In genomic region chr15:27680997-27681396, GRCm38 (mm10) we compare ENCODE assay signal across 8 mouse cellular contexts. TPM values are rescaled to one million over a fixed set of nuclear protein-coding genes. Genes with fewer than 3 reads are reported as not detected.
A peak's percentile ranks its signal among the peaks of the same experiment; 100 is the strongest.
DNase-seq lines count a peak whose midpoint lies in the region; ATAC-seq and TF ChIP-seq lines count a peak whose summit lies in the region.

No protein-coding gene starts in this region.

- H3K4me2 ChIP-seq in heart, embryonic 11.5 days = peak overlapping the region; percentile 95
- H3K4me2 ChIP-seq in heart, embryonic 16.5 days (ENCODE audit: low read depth, low read length) = peak overlapping the region; percentile 90
- H3K4me2 ChIP-seq in liver, postnatal 0 days (ENCODE audit: low read depth, low read length) = peak overlapping the region; percentile 95
- peak overlapping the region; percentile 84 for H3K4me2 ChIP-seq in stomach, embryonic 14.5 days (replicated peaks; ENCODE audit: low read depth, low read length)

- H3K4me1 ChIP-seq in heart, embryonic 11.5 days (ENCODE audit: control insufficient read depth, insufficient read depth, low read length) = peaks cover 2% of the 10 kb centered on the region; the same call in 1 of the 2 replicates
- H3K4me1 ChIP-seq in ES-E14 (ENCODE audit: control insufficient read depth in 2 of 2, insufficient read depth in 2 of 2, low read length in 2 of 2, poor library complexity in 1 of 2) = no peaks in the 10 kb centered on the region; a peak in 1 of 4 replicates
- H3K4me1 ChIP-seq in heart, embryonic 16.5 days (ENCODE audit: control insufficient read depth, insufficient read depth, low read length) = 0 out of 2 replicates have a peak, but pooled peaks cover 2% of the 10 kb centered on the region
- peaks cover 8% of the 10 kb centered on the region for H3K4me1 ChIP-seq in liver, postnatal 0 days (ENCODE audit: insufficient read depth)
- H3K4me1 ChIP-seq in stomach, embryonic 14.5 days (ENCODE audit: control insufficient read depth, insufficient read depth, low read length) = 0 out of 2 replicates have a peak, but pooled peaks cover 4% of the 10 kb centered on the region

- peak overlapping the region; percentile 76 for H3K9ac ChIP-seq in heart, embryonic 11.5 days (ENCODE audit: low read depth, low read length)
- H3K9ac ChIP-seq in ES-E14 (ENCODE audit: insufficient read depth, low read depth, low read length, poor library complexity, severe bottlenecking) = peak overlapping the region; percentile 71
- peak overlapping the region; percentile 78 for H3K9ac ChIP-seq in heart, embryonic 16.5 days (ENCODE audit: low read length)
- peak overlapping the region; percentile 58 for H3K9ac ChIP-seq in liver, postnatal 0 days (replicated peaks)
- peak overlapping the region; percentile 49 for H3K9ac ChIP-seq in stomach, embryonic 14.5 days (replicated peaks; ENCODE audit: low read depth, low read length)

- no peak for DNase-seq in heart, postnatal 25 days (ENCODE audit: low spot score)
- no peak for DNase-seq in ES-E14 (ENCODE audit: low read depth, low spot score)
- no peak for DNase-seq in liver, postnatal 0 days
- no peak for DNase-seq in adrenal gland, adult 18-20 months (ENCODE audit: low spot score in 2 of 2)
- DNase-seq in kidney, adult 11 months = no peak

- peaks cover 14% of the 10 kb centered on the region for H3K27me3 ChIP-seq in heart, embryonic 11.5 days (ENCODE audit: control insufficient read depth, insufficient read depth, low read length)
- peaks cover 9% of the 10 kb centered on the region for H3K27me3 ChIP-seq in heart, embryonic 16.5 days (ENCODE audit: control insufficient read depth, insufficient read depth, low read length)
- H3K27me3 ChIP-seq in liver, postnatal 0 days (ENCODE audit: insufficient read depth, low read length) = peaks cover 3% of the 10 kb centered on the region; the same call in 1 of the 2 replicates
- no peaks in the 10 kb centered on the region for H3K27me3 ChIP-seq in stomach, embryonic 14.5 days (ENCODE audit: control insufficient read depth, insufficient read depth, low read length)

- in situ Hi-C loops in ES-E14 (cut with MboI; ENCODE audit: low sequenced_read_pairs in 2 of 2, unreplicated experiment in 2 of 2) = no loop called here

- H3K27ac ChIP-seq in heart, embryonic 11.5 days (ENCODE audit: low read depth, low read length) = no peak overlapping the region
- no peak overlapping the region for H3K27ac ChIP-seq in ES-E14 (ENCODE audit: insufficient read depth, low read depth, low read length, poor library complexity, severe bottlenecking)
- H3K27ac ChIP-seq in heart, embryonic 16.5 days (ENCODE audit: low read length) = no peak overlapping the region
- peak overlapping the region; percentile 23; the same call in 1 of the 2 replicates for H3K27ac ChIP-seq in liver, postnatal 0 days (ENCODE audit: low read depth)
- H3K27ac ChIP-seq in stomach, embryonic 14.5 days (ENCODE audit: low read length) = no peak overlapping the region

- intact Hi-C loops in heart, postnatal 25 days (cut with DNase I) = no loop called here

- ATAC-seq in heart, embryonic 11.5 days (replicated peaks; ENCODE audit: insufficient number of reproducible peaks, low FRiP score, low TSS enrichment) = no peak; the same call in 1 of the 2 replicates
- peak; percentile 20 for ATAC-seq in heart, embryonic 16.5 days (replicated peaks; ENCODE audit: extremely low read depth, insufficient read depth, low FRiP score)
- peak; percentile 28 for ATAC-seq in liver, postnatal 0 days
- ATAC-seq in stomach, embryonic 14.5 days (ENCODE audit: insufficient number of reproducible peaks, insufficient read depth, low FRiP score, low read depth) = no peak

- no peaks in the 10 kb centered on the region for H3K36me3 ChIP-seq in heart, embryonic 11.5 days (ENCODE audit: control insufficient read depth, insufficient read depth, low read length)
- no peaks in the 10 kb centered on the region for H3K36me3 ChIP-seq in ES-E14 (ENCODE audit: control insufficient read depth, insufficient read depth, low read length, poor library complexity, severe bottlenecking)
- H3K36me3 ChIP-seq in heart, embryonic 16.5 days (ENCODE audit: control insufficient read depth, insufficient read depth) = no peaks in the 10 kb centered on the region
- no peaks in the 10 kb centered on the region for H3K36me3 ChIP-seq in liver, postnatal 0 days (replicated peaks; ENCODE audit: insufficient read depth, low read length)
- no peaks in the 10 kb centered on the region for H3K36me3 ChIP-seq in stomach, embryonic 14.5 days (ENCODE audit: control insufficient read depth, insufficient read depth, low read length)

- WGBS in heart, embryonic 11.5 days (ENCODE audit: insufficient replicate concordance) = 3% methylated on average over 28 of the region's 28 CpGs
- WGBS in heart, embryonic 16.5 days = 2% methylated on average over 28 of the region's 28 CpGs
- 2% methylated on average over 27 of the region's 28 CpGs for WGBS in liver, postnatal 0 days (ENCODE audit: insufficient replicate concordance)
- 3% methylated on average over 28 of the region's 28 CpGs for WGBS in stomach, embryonic 14.5 days

- no peaks in the 10 kb centered on the region for H3K9me3 ChIP-seq in heart, embryonic 11.5 days (replicated peaks; ENCODE audit: control insufficient read depth, low read length)
- H3K9me3 ChIP-seq in ES-E14 (ENCODE audit: control insufficient read depth, insufficient read depth, low read depth, low read length) = no peaks in the 10 kb centered on the region
- H3K9me3 ChIP-seq in heart, embryonic 16.5 days (replicated peaks; ENCODE audit: control insufficient read depth, low read length) = no peaks in the 10 kb centered on the region
- H3K9me3 ChIP-seq in liver, postnatal 0 days (ENCODE audit: low read length) = no peaks in the 10 kb centered on the region
- no peaks in the 10 kb centered on the region for H3K9me3 ChIP-seq in stomach, embryonic 14.5 days (ENCODE audit: control insufficient read depth, low read depth, low read length)

- TF ChIP-seq EP300 in liver, postnatal 0 days (IDR thresholded peaks at IDR 0.05; ENCODE audit: low read depth) = no peak

- TF ChIP-seq CTCF in liver, postnatal 0 days (IDR thresholded peaks at IDR 0.05; ENCODE audit: low read depth) = no peak

- H3K4me3 ChIP-seq in heart, embryonic 11.5 days (ENCODE audit: low read depth, low read length) = peak overlapping the region; percentile 72
- H3K4me3 ChIP-seq in ES-E14 (ENCODE audit: insufficient read depth in 1 of 2, low read depth in 1 of 2, low read length in 2 of 2, poor library complexity in 1 of 2, severe bottlenecking in 1 of 2) = peak overlapping the region; percentile 59 to 78
- H3K4me3 ChIP-seq in heart, embryonic 16.5 days (ENCODE audit: low read length) = peak overlapping the region; percentile 81
- H3K4me3 ChIP-seq in liver, postnatal 0 days (ENCODE audit: low read depth, low read length) = peak overlapping the region; percentile 60
- H3K4me3 ChIP-seq in stomach, embryonic 14.5 days (ENCODE audit: low read depth, low read length) = peak overlapping the region; percentile 58

TF ChIP-seq in ES-E14, 5 proteins besides CTCF, POLR2A, EP300 and RAD21:
- TF ChIP-seq HCFC1 (IDR thresholded peaks at IDR 0.05; ENCODE audit: borderline replicate concordance, insufficient read depth, low read length) (no peak), MAFK (IDR thresholded peaks at IDR 0.05; ENCODE audit: insufficient read depth, low read depth, low read length) (no peak), CHD2 (IDR thresholded peaks at IDR 0.05; ENCODE audit: low read depth, low read length) (no peak), ZC3H11A (IDR thresholded peaks at IDR 0.05; ENCODE audit: borderline replicate concordance, low read depth, low read length) (no peak), ZNF384 (IDR thresholded peaks at IDR 0.05; ENCODE audit: low read depth, low read length) (no peak)

RNA-seq across cellular contexts. Expression of gene Otulinl, which starts 0.4 kb away (rescaled TPM):
- 3.5 and 5.4 TPM in 2 replicates for polyA plus RNA-seq in heart, embryonic 11.5 days (2014; fragmentation: Nextera tagmentation; extraction: Ambion mirVana)
- 1 to 10 TPM; 2.7 to 3.6 TPM for total RNA-seq in heart, postnatal 25 days (2021)
- 1.7 and 2.6 TPM in 2 replicates for total RNA-seq in ES-E14 (2012; rRNA removed)
- polyA plus RNA-seq in heart, embryonic 16.5 days (2015; fragmentation: Nextera tagmentation; extraction: Ambion mirVana) = 7.3 and 7.6 TPM in 2 replicates
- polyA plus RNA-seq in liver, postnatal 0 days (2015; fragmentation: Nextera tagmentation; extraction: Ambion mirVana) = 12.3 and 13.7 TPM in 2 replicates
- polyA plus RNA-seq in stomach, embryonic 14.5 days (2014; fragmentation: Nextera tagmentation; extraction: Ambion mirVana) = 13.2 and 18.1 TPM in 2 replicates
- 1 to 10 TPM; 5.6 to 7.7 TPM for total RNA-seq in adrenal gland, adult 18-20 months (2021)

RNA-seq across cellular contexts. Expression of gene Otulin, which starts 50.5 kb away (rescaled TPM):
- polyA plus RNA-seq in heart, embryonic 11.5 days (2014; fragmentation: Nextera tagmentation; extraction: Ambion mirVana) = 26.7 and 27.2 TPM in 2 replicates
- total RNA-seq in heart, postnatal 25 days (2021) = 10 to 100 TPM; 22.4 to 26.8 TPM
- total RNA-seq in ES-E14 (2012; rRNA removed) = 24.4 and 28.0 TPM in 2 replicates
- polyA plus RNA-seq in heart, embryonic 16.5 days (2015; fragmentation: Nextera tagmentation; extraction: Ambion mirVana) = 25.1 and 26.0 TPM in 2 replicates
- 20.8 and 23.5 TPM in 2 replicates for polyA plus RNA-seq in liver, postnatal 0 days (2015; fragmentation: Nextera tagmentation; extraction: Ambion mirVana)
- 33.2 and 38.9 TPM in 2 replicates for polyA plus RNA-seq in stomach, embryonic 14.5 days (2014; fragmentation: Nextera tagmentation; extraction: Ambion mirVana)
- 10 to 100 TPM; 29.7 to 36.2 TPM for total RNA-seq in adrenal gland, adult 18-20 months (2021)

Comparison
In these comparisons a context has a peak if more than half of its experiments do, and no peak if none do; other contexts are left out.
1. ATAC-seq: peak in heart, embryonic 16.5 days (single experiment) and liver, postnatal 0 days (single experiment); none in heart, embryonic 11.5 days (single experiment) and stomach, embryonic 14.5 days (single experiment).
2. Peak in every context shown above with its lines, with median percentiles within 50 percentile points of each other: H3K4me2 ChIP-seq, H3K4me3 ChIP-seq and H3K9ac ChIP-seq.